Mouse (Mus musculus) lung, adult 2 months (tissue): ENCODE measurements around the gene Tcirg1. TPM values are rescaled to one million over a fixed set of nuclear protein-coding genes. Genes with fewer than 3 reads are reported as not detected.
A peak's percentile ranks its signal among the peaks of the same experiment; 100 is the strongest.

ENCODE experiments used
- DNase-seq: peaks from one replicate; pipeline ENCODE4 v3.0.0; 2022
- H3K4me1 ChIP-seq: fragments of 200-500 bp; 2 replicates; pipeline ENCODE4 v1.6.1; 2011; ENCODE audit warnings: low read length; ENCODE audit not compliant: control insufficient read depth, insufficient read depth
- H3K4me3 ChIP-seq: fragments of 200-500 bp; replicated peaks from 2 replicates; pipeline ENCODE3; 2011; ENCODE audit warnings: low read depth, mild to moderate bottlenecking, control low read depth, low read length; ENCODE audit errors: extremely low read depth
- CTCF ChIP-seq: fragments of 200-500 bp; IDR thresholded peaks from 2 replicates; pipeline ENCODE4 v1.5.1; 2011; ENCODE audit warnings: mild to moderate bottlenecking, low read length, control low read depth; ENCODE audit not compliant: insufficient read depth
- POLR2A ChIP-seq: fragments of 200-500 bp; IDR thresholded peaks from 2 replicates; pipeline ENCODE4 v1.6.1; 2011; ENCODE audit warnings: low read depth, mild to moderate bottlenecking, control low read depth, low read length, borderline replicate concordance; ENCODE audit errors: extremely low read depth
- WGBS: fragments of 180-500 bp; shearing (Covaris S2); methylation state at CpG from one replicate; pipeline ENCODE4 v1.1.7; 2018; 5-methylcytosine and 5-hydroxymethylcytosine counted together
- polyA plus RNA-seq: library from polyadenylated mRNA; depleted of rRNA; stranded (reverse); fragments of >200 nt; gene quantifications from 2 replicates; pipeline ENCODE4 v1.2.3, GENCODE M21; 2012

Gene Tcirg1
- polyA plus RNA-seq, 1 experiment, result 164 TPM

DNA sequence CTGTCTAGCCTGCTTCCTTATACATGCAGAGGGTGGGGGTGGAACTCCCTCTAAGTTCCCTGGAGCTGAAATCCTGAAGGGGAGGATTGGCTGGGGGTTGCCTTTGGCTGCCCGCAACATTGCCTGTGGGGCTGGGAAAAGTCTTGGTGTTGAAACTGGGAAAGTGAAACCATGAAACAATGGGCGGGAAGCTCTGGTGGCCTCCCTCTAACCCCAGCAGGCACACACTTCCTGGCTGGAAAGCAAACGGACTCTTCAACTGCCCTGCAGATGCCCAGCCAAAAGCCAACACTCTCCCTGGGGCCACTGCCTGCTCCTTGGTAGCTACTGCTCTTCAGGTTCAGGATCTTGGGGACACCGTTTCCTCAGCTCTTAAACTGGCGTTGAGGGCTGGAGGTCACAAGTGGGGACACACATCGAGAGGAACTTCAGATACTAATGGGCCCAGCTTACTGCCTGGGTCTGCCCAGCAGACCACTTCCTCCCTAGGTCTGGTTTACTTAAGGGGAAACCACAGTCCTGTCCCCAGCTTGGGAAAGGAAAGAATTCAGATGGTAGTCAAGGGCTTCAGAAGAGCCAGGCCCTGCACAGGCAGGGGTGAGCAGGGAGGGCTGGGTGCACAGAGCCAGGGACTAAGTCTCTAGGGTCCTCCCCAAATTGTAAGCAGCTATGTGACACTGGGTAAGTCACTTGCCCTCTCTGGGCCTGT lies 1.5 kb downstream of the Tcirg1 start:
- peaks cover 12% of the 10 kb centered on the region for H3K4me1 ChIP-seq
- 10% methylated on average over 6 of the region's 6 CpGs for WGBS
- peak; percentile 59 for DNase-seq
- no peak for TF ChIP-seq POLR2A
- TF ChIP-seq CTCF, result no peak
- peak overlapping the region; percentile 57 for H3K4me3 ChIP-seq

DNA sequence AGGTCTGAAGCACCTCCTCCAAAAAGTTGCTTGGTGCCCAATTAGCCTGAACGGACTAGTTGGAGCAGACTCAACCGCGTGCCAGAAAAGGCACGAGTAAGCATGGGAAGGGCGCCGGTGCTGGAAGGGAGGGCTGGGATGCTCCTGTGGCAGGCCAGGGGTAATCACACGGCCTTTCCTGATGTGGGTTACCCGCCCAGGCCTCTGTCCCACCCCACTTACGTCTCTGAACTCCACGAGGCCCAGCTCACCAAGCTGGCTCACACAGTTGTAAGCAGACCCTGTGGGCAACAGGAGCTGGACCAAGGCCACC lies 2.6 kb downstream of the Tcirg1 start:
- H3K4me1 ChIP-seq, result peaks cover 12% of the 10 kb centered on the region
- 51% methylated on average over 10 of the region's 10 CpGs for WGBS
- no peak for DNase-seq
- H3K4me3 ChIP-seq, result no peak overlapping the region
- no peak for TF ChIP-seq POLR2A
- TF ChIP-seq CTCF, result no peak

- WGBS, result 82% methylated on average over 25 of the region's 25 CpGs
- H3K4me3 ChIP-seq, result no peak overlapping the region
- TF ChIP-seq POLR2A (no peak), CTCF (no peak)
- DNase-seq, result no peak
- peaks cover 12% of the 10 kb centered on the region for H3K4me1 ChIP-seq
These were observed 3.1 kb downstream of the Tcirg1 start for GRCm38 (mm10) chr19:3903648-3904362.

GRCm38 (mm10) chr19:3902966-3903365 lies 4.0 kb downstream of the Tcirg1 start:
- TF ChIP-seq CTCF, result no peak
- no peak for TF ChIP-seq POLR2A
- no peak overlapping the region for H3K4me3 ChIP-seq
- WGBS, result 81% methylated on average over 12 of the region's 12 CpGs
- H3K4me1 ChIP-seq, result peaks cover 12% of the 10 kb centered on the region
- no peak for DNase-seq

GRCm38 (mm10) chr19:3899618-3900017 lies 7.3 kb downstream of the Tcirg1 start:
- H3K4me1 ChIP-seq, result 0 out of 2 replicates have a peak, but pooled peaks cover 4% of the 10 kb centered on the region
- H3K4me3 ChIP-seq, result no peak overlapping the region
- no peak for DNase-seq
- 91% methylated on average over 4 of the region's 4 CpGs for WGBS
- no peak for TF ChIP-seq CTCF
- no peak for TF ChIP-seq POLR2A

DNA sequence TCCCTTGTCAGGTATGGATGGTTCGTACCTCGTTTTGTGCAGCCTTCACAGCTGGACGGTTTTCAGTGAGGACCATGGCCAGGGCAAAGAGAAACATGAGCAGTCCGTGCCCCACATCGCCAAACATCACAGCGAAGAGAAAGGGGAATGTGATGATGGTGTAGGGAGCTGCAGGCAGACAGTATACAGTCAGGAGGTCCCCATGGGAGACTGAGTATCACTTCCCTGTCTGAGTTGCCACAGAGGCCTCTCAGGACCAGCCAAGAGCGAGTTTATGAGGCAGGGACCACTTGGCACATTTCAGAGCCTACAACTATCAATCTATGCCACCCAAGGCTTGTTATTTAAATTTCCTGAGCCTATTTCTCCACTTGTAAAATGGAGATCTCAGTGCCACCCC lies 8.0 kb downstream of the Tcirg1 start:
- TF ChIP-seq POLR2A, result no peak
- no peak for TF ChIP-seq CTCF

DNA sequence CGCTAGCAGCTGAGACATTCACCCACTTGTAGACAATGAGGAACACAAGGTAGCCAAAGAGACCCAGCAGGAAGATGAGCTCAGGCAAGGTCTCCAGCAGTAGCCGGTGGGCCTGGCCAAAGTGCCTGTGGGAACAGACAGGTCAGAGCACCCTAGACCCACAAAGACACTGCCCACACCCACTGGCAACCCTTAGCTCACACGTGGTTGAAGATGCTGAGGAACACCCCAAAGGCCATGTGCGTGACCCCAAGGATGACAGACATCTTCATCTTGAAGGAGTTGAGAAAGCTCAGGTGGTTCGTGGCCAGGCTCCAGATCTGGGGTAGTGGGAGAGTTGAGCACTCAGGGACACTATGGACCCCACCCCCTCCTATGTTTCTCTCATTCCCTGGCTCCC lies 9.4 kb downstream of the Tcirg1 start:
- 92% methylated on average over 5 of the region's 5 CpGs for WGBS
- no peak for DNase-seq
- Histone ChIP-seq H3K4me3 (no peak overlapping the region), H3K4me1 (no peaks in the 10 kb centered on the region)
- TF ChIP-seq POLR2A (no peak), CTCF (no peak)

More for the DNA sequence above, 8.0 kb downstream of the Tcirg1 start:
- no peak overlapping the region for H3K4me3 ChIP-seq
- 85% methylated on average over 7 of the region's 7 CpGs for WGBS
- DNase-seq, result no peak
- H3K4me1 ChIP-seq, result no peaks in the 10 kb centered on the region

GRCm38 (mm10) chr19:3896208-3896607 lies 10.7 kb downstream of the Tcirg1 start:
- TF ChIP-seq CTCF, result no peak
- TF ChIP-seq POLR2A, result no peak
- 93% methylated on average over 10 of the region's 10 CpGs for WGBS
- Histone ChIP-seq H3K4me3 (no peak overlapping the region), H3K4me1 (no peaks in the 10 kb centered on the region)
- no peak for DNase-seq

- no peak overlapping the region for H3K4me3 ChIP-seq
These were observed 11.7 kb downstream of the Tcirg1 start for GRCm38 (mm10) chr19:3895171-3895631.

DNA sequence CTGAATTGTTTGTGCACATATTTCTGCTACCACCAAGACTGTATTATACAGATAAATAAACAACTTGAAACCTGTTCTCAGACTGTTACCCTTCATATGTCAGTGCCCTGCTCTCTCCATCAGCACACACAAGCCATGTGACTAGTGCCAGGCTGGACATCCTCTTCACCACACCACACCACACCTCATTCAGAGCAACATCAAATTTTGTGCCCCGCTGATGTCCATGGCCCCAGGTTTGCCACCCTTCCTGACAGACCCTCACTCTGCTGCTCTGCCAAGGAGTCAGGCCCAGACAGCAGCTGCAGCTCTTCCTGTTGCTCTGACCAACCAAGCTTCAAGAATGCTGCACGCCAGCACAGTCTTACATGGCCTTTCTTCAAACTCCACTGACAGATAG lies 12.6 kb downstream of the Tcirg1 start:
- no peak for DNase-seq
- H3K4me1 ChIP-seq, result no peaks in the 10 kb centered on the region
- WGBS, result 90% methylated on average over 2 of the region's 2 CpGs
- no peak overlapping the region for H3K4me3 ChIP-seq
- no peak for TF ChIP-seq POLR2A
- TF ChIP-seq CTCF, result no peak

More at GRCm38 (mm10) chr19:3895171-3895631, 11.7 kb downstream of the Tcirg1 start:
- H3K4me1 ChIP-seq, result no peaks in the 10 kb centered on the region
- TF ChIP-seq CTCF, result no peak
- TF ChIP-seq POLR2A, result no peak
- WGBS, result 46% methylated on average over 3 of the region's 3 CpGs
- no peak for DNase-seq
